Mouse (Mus musculus) liver (tissue): Measurements from ENCODE around the gene Lce1b.
"Not testable (repeated sequence)": the region's sequence is repeated elsewhere in the genome, so short reads cannot be mapped to it uniquely, and the experiment has no call there.

Source experiments
- DNase-seq: peaks from one replicate; pipeline ENCODE4 v3.0.0-alpha.2; 2020; ENCODE audit warnings: mixed read lengths

Gene Lce1b

DNA sequence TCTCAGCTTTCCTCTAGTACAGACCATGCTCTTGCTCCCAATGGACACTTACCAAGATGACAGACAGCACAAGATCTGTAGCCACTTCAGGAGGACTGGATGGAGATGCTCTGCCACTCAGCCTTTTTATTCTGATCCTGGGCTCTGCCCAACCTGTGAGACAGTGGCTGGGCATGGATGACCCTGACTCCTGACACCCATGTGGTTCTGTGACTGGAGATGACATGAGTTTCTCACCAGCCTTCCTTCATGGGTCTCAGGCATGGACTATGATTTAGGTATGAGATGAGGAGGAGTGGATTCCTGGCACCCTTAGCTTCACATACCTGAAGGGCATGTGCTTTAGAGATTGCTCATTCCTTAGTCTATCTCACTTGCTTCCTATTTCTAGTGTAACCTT is at the start of gene Lce1b:
Gene Lce1b, minus strand, starts transcription at position 101 of the 400 bp plus-strand sequence.
- no peak for DNase-seq

DNA sequence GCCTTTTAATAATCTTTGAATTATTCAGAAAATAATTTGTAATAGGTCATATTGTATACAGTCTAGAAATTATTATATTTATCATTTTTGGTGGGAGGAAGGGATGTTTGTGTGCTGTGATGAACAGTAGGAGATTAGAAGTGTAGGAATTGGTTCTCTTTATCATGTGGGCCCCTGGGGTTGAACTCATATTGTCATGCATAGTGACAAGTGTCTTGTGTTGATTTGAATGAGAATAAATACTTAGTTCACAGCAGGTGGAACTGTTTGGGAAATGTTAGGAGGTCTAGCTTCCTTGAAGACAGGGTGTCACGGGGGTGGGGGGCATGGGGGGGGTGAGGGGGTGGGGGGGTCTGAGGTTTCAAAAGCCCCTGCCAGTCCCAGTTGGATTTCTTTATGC is 37.9 kb upstream of the Lce1b start:
- DNase-seq = no peak

DNA sequence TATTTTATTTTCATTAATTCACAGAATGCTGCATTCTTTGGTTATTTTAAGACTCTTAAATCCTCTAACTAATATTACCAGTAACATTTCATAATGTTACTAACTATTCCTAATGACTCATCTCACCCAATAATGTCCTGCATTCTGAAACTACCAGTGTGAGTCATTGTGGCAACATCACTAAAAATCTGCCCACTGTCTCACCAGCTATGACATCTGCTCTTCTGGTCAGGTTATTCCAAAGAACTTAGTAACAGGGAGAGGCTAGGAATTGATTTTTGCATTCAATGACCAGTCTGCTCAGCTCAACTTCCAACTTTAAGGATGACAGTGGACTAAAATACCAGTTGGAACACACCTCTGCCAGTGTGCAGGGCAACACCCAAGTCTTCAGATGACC is 35.0 kb upstream of the Lce1b start:
- no peak for DNase-seq

DNA sequence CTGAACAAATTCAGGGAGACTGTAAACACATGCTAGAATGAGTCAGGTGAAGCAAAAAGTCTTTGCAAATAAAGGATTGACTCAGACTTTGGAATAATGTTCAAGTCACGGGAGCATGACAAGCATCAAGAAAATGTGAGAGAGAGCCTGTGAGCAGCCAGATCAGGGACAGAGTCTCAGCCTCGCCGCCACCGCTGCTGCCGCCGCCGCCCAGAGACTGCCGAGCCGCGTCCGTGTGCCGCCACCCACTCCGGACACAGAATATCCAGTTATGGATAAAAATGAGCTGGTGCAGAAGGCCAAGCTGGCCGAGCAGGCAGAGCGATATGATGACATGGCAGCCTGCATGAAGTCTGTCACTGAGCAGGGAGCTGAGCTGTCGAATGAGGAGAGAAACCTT is 32.4 kb upstream of the Lce1b start:
- DNase-seq = not testable (repeated sequence)

DNA sequence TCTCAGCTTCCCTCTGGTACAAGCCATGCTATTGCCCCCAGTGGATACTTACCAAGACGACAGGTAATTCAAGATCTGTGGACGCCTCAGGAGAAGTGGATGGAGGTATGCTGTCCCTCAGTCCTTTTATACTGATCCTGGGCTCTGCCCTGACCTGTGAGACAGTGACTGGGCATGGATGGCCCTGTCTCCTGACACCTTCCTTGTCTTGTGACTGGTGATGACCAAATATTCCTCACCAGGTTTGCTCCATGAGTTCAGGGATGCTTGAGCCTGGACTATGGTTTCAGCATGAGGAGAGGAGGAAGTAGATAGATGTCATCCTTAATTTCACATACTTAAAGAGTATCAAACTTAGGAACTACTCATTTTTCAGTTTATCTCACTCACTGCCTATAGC is 30.4 kb upstream of the Lce1b start, which contains the start of gene Lce1d:
Gene Lce1d, minus strand, starts transcription at position 101 of the 400 bp plus-strand sequence.
- no peak for DNase-seq

DNA sequence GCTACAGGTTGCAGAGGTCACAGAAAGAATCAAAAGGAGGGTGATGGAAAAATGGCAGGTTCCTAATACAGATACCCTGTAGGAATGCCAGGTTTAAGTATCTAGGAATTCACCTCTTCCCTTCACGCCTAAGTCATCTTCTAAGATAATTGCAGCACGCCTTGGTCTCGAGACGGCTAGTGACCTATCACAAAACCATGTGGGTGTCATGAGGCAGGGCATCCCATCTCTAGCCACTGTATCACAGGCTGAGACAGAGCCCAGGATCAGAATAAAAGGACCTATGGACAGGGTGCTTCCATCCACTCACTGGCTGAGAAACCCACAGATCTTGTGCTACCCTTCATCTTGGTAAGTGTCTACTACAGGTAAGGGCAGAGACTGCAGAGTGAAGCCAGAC is 22.2 kb upstream of the Lce1b start, which contains the start of gene Lce1c:
Gene Lce1c, plus strand, starts transcription at position 301 of the 400 bp plus-strand sequence.
- no peak for DNase-seq

DNA sequence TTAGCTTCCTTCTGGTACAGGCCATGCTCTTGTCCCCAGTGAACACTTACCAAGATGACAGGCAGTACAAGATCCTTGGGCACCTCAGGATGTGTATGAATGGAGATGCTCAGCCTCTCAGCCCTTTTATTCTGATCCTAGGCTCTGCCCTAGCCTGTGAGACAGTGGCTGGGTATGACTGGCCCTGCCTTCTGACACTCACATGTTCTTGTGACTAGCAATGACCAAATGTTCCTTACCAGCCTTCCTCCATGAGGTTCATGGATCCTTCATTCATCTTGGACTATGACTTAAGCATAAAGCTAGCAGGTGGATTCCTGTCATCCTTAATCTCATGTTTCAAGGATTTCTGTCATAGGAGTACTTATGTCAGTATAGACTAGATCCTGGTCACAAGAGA is 13.5 kb upstream of the Lce1b start, which contains the start of gene Lce1a2:
Gene Lce1a2, minus strand, starts transcription at position 101 of the 400 bp plus-strand sequence.
- DNase-seq = no peak

DNA sequence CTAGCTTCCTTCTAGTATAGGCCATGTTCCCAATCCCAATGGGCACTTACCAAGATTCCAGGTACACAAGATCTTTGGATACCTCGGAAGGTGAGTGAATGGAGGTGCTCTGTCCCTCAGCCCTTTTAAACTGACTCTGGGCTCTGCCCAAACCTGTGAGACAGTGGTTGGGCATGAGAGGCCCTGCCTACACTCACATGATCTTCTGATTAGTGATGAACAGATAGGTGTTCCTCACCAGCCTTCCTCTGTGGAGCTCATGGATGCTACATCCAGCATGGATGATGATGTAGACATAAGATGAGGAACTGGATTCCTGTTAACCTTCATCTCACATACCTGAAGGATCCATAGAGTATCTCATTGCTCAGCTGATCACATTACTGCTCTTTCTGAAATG is 8.5 kb downstream of the Lce1b start, which contains the start of gene Lce1a1:
Gene Lce1a1, minus strand, starts transcription at position 101 of the 400 bp plus-strand sequence.
- DNase-seq = no peak

DNA sequence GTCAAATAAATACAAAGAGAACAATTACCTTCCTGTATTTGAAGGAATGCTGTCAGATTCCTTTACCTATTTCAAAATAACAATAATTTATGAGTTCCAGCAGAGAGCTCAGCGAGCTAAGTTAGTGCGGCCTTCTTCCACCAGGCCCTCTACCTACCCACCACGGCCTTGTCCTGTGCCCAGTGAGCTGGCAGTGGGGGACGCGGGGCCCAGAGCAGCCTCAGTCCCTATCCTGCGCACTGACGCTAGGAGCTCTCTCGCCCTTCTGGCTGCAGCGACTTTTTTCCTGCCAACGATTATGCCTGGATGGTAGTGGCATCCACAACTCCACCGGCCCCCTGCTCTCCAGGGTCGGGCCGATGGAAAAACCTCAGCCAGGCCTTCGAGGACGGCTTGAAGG is 16.9 kb downstream of the Lce1b start:
- DNase-seq = no peak

DNA sequence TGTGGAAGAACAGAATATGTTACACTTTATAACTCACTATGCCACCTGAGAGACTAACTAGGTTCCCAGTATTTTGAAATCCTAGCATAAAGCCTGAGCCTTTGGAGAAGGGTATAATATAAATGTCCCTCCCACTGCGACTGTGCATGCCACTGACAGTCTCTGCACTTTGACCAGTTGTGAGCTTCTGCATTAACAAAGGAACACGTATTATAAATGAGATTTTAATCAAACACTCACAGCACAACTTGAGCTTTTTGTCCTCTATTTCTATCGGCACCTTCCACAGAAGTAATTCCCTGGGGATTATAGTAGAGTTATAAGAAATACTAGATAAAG is 18.1 kb downstream of the Lce1b start:
- no peak for DNase-seq

DNA sequence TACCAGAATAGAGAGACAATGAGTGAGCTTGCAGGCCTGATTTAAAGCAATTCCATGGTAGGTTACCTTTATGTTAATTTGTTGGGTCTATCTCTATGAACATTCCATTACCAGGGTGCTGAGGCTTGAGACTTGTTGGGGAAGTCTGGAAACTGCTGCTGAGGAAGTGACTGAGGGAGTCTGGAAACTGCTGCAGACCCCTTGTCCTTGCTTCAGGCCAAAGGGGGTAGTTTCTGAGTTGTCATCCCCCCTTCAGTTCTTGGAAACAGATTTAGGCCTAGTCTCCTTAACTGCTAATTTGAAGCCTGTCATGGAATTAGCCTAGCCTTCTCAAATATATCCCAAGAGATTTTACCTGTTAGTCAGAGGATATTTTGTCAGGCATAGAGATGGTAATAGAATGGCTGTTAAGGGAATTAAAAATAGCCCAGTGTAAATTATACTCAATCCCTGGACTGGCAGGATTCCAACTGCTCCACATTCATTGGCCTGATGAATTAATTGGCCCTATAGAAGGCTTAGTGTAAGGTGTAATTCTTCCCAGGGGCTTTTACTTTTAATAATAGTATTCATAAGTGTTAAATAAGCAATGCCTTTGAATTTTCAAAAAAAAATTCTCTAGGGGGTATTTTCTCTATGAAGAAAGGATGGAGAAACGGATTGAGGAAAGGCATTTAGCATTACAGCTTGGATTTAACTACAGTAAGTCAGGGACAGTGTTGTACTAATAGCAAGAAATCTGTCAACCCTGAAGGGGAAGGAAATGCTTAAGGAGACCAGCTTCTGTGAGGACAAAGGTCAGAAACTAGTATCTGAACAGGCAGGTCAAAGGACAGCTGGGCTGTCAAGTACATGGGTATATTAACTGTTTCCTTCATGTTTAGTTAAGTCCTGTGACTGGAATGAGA is 18.7 kb downstream of the Lce1b start:
- no peak for DNase-seq

DNA sequence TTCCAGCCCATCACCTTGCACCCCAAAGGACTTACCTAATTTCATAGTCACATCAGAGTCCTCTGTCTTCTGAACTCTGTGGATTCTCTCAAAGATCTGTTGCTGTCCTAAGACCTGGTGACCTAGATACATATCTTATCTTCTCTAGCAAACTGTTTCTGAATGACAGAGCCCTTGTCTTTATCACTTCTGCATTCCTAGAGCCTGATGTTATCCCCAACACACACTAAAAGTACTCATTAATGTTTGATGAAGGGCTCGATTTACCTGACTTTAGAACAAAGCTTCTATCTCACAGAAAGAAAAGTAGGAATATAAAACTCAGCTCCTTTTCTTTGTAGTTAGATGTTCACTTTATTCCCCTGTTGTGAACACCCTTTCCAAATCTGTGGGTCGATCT is 35.2 kb downstream of the Lce1b start, which contains the start of gene Lce6a:
Gene Lce6a, minus strand, starts transcription at position 101 of the 400 bp plus-strand sequence.
- DNase-seq = no peak

DNA sequence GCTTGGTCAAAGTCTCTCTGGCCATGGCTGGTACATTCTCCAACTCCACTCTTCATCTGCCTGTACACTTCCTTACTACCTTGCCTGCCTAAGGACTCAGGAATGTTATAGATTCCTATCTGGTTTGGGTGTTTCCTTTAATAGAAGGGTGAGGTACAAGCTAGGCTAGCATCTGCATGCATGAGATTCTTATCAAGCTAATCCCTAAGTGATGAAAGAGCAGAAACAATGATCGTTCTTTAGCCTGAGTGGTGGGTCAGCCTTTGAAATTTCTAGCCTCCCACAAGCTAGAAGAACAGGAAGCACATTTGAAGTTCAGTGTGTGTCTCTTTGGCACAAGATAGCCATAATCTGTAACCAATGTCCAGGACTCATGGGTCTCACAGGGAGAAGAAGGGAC is 46.9 kb downstream of the Lce1b start:
- DNase-seq = no peak

DNA sequence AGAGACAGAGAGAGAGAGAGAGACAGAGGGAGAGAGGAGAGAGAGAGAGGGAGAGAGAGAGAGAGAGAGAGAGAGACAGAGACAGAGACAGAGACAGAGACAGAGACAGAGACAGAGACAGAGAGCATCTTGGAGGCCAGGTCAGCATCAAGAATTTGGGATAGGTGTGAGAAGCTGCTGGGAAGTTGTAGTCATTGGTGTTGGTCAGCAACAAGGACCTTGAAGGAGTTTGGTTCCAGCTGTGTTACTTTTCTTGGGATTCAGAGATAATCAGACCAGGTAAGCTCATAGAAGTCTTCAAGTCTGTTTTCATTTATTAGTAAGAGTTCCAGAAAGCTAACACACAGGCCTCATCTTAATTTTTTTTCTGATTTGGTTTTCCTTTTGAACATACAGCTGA is 49.3 kb downstream of the Lce1b start, which contains the start of gene 2210017I01Rik:
Gene 2210017I01Rik, minus strand, starts transcription at position 101 of the 400 bp plus-strand sequence.
- no peak for DNase-seq
